Mouse (Mus musculus): Measurements from ENCODE around the gene Vmn2r75.

GRCm38 (mm10) chr7:86211345-86211744 is 39.8 kb upstream of the Vmn2r75 start:
- TF ChIP-seq CTCF (IDR thresholded peaks at IDR 0.05; ENCODE audit: low read depth, low read length) (no peak), POLR2A (IDR thresholded peaks at IDR 0.05; ENCODE audit: borderline replicate concordance, low read depth, low read length) (no peak)
